In the genomic region with DNA sequence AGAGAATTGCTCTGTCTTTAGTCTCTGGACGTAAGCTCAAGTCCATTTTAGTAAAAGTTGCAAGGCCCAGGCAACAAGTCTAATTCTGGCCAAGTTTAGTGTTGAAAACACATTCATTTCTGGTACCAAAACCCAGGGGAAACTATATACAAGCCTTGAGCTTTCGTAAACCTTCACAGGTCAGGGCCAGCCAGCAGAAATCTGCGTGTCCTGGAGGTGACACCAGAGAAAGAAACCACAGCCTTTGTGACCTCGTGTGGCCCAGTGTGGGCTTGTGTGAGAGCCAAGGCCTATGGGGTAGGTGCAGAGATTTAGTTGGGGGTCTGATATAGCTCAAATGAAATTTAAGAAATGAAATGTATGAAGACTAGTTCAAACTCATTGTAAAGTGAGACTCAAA, we compare ENCODE assay signal across 9 mouse cellular contexts.
DNase-seq lines count a peak whose midpoint lies in the region.
"Had no signal": no experiment of that assay in that cellular context is flagged by ENCODE, and none has a peak within 500 bp of the region (broad histone marks: within the 10 kb centered on the region; RNA-seq: fewer than 3 reads in every experiment).

No protein-coding gene starts in this region.

- DNase-seq in adrenal gland, adult 2 months, result peak; percentile 55
- no peak for DNase-seq in adrenal gland, postnatal 4 days (ENCODE audit: low spot score in 2 of 2)
- peak; percentile 10 for DNase-seq in kidney, postnatal 10 days
- DNase-seq in kidney, postnatal 14 days, result no peak
- DNase-seq in thymus, postnatal 4 days, result peak; percentile 16
- DNase-seq in thymus, postnatal 0 days (ENCODE audit: low spot score), result no peak
- no peak for DNase-seq in cerebellum, adult 18-20 months
- no peak for DNase-seq in right cerebral cortex, postnatal 25 days
- DNase-seq: cerebellum, adult 9-11 months had no signal

Comparison
In these comparisons a context has a peak if more than half of its experiments do, and no peak if none do; other contexts are left out.
1. DNase-seq: peak in adrenal gland, adult 2 months (single experiment), kidney, postnatal 10 days (single experiment) and thymus, postnatal 4 days (single experiment); none in adrenal gland, postnatal 4 days (0 of 2), kidney, postnatal 14 days (single experiment), thymus, postnatal 0 days (single experiment), cerebellum, adult 18-20 months (0 of 2) and right cerebral cortex, postnatal 25 days (single experiment).